Mouse (Mus musculus): Measurements from ENCODE around the gene Rps11. TPM values are rescaled to one million over a fixed set of nuclear protein-coding genes. Genes with fewer than 3 reads are reported as not detected.
"Not testable (repeated sequence)": the region's sequence is repeated elsewhere in the genome, so short reads cannot be mapped to it uniquely, and the experiment has no call there.

Gene Rps11
- total RNA-seq, 4 experiments from 2014 or later = 439 to 619 (median 513) TPM

GRCm38 (mm10) chr7:45133446-45134159, 9.4 kb upstream of the Rps11 start:
- DNase-seq (ENCODE audit: low spot score in 2 of 2) = no peak

- no peak for DNase-seq (ENCODE audit: low spot score in 2 of 2)
These were observed 7.6 kb upstream of the Rps11 start for GRCm38 (mm10) chr7:45131850-45132249.

GRCm38 (mm10) chr7:45129776-45130512, 5.7 kb upstream of the Rps11 start:
- DNase-seq (ENCODE audit: low spot score in 2 of 2) = no peak

DNA sequence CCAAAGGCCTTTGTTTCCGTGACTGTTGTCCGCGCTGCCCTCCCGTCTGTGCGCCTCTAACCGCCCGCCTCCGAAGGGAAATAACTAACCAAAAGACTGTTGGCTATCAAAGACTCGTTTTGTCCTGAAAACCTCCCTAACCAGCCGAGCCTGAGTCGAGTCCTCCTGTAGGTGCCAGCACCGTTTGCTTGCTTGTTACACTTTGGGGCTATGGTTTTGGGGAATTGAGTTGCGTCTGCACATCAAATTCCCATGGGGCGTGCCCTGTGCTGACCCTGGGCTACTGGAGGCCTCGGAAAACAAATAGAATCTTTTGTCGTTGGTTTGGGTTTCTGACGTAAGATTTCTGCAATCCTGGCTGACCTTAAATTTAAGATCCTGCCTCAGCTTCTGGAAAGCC, 5.1 kb upstream of the Rps11 start:
- DNase-seq (ENCODE audit: low spot score in 2 of 2) = no peak

- DNase-seq (ENCODE audit: low spot score in 2 of 2) = peak; percentile 100
These were observed 4.5 kb upstream of the Rps11 start, which contains the start of gene Rpl13a for GRCm38 (mm10) chr7:45128624-45129246. Gene Rpl13a (minus strand): TSS chr7:45128761.

DNA sequence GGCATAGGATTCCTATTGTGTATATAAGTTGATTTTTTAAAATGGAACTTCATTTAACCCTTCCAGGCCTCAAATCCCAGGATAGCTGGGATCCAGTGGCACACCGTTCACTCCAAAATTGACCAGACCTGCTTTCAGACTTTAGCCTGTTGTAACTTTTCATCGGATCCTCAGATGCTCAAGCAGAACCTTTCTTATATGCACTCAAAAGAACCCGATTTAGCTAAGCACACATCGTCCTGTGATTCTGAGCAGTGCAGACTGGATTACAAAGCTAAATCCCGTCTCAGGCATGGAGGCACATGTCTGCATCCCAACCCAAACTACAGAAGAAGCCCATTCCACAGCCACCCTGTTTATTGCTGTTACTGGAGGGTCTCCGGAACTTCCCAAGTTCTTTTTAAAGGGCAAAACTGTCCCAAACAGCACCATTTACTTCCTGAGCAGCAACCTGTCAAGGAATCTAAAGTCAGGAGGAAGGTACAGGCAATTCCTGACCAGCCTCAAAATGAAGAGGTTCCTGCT, 3.5 kb upstream of the Rps11 start:
- DNase-seq (ENCODE audit: low spot score in 2 of 2) = no peak

GRCm38 (mm10) chr7:45126844-45127699, 2.8 kb upstream of the Rps11 start:
- no peak for DNase-seq (ENCODE audit: low spot score in 2 of 2)

DNA sequence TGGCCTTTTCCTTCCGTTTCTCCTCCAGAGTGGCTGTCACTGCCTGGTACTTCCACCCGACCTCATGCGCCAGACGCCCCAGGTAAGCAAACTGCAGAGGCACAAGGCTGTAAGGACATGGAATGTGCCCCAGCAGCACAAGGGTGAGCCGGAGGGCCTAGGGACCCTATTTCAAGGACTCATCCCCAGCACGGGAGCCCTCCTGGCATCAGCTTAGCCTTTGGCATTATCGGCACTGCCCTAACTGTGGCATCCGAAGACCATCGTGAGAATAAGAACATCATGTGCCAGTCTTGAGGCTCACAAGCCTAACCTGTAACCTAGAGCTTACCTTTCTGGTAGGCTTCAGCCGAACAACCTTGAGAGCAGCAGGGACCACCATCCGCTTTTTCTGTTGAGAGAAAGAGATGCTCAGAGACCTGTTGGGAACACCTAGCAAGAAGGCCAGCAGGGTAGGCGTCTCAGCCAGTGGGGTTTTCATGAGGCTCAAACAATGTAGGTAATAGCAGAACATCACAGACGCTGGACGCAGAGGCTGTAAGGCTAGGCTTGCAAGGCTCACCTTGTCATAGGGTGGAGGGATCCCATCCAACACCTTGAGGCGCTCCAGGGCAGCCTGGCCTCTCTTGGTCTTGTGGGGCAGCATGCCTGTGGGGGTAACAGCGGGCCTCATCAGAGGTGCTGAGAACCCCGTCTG, 2.1 kb upstream of the Rps11 start:
- no peak for DNase-seq (ENCODE audit: low spot score in 2 of 2)

- not testable (repeated sequence) for DNase-seq (ENCODE audit: low spot score in 2 of 2)
These were observed 1.4 kb upstream of the Rps11 start for GRCm38 (mm10) chr7:45125649-45126048.

DNA sequence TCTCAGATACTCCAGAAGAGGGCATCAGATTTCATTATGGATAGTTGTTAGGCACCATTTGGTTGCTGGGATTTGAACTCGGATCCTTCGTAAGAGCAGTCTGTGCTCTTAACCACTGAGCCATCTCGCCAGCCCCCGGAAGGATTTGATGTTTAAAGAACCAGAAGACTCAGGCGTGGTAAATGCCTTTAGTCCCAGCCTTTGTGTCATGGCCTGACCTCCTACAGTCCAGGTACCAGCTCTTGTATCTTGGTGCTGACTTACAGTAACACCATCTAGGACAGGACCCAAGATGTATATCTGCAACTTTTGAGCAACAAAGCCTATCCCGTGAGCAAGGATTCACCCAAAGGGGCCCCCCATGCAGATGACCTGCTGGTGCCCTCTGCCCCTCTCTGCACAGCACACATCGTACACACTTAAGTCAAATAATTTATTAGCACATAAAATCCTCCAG, 933 bp upstream of the Rps11 start:
- DNase-seq (ENCODE audit: low spot score in 2 of 2) = no peak

- no peak for DNase-seq (ENCODE audit: low spot score in 2 of 2)
These were observed 1.1 kb downstream of the Rps11 start for GRCm38 (mm10) chr7:45123186-45123570.

DNA sequence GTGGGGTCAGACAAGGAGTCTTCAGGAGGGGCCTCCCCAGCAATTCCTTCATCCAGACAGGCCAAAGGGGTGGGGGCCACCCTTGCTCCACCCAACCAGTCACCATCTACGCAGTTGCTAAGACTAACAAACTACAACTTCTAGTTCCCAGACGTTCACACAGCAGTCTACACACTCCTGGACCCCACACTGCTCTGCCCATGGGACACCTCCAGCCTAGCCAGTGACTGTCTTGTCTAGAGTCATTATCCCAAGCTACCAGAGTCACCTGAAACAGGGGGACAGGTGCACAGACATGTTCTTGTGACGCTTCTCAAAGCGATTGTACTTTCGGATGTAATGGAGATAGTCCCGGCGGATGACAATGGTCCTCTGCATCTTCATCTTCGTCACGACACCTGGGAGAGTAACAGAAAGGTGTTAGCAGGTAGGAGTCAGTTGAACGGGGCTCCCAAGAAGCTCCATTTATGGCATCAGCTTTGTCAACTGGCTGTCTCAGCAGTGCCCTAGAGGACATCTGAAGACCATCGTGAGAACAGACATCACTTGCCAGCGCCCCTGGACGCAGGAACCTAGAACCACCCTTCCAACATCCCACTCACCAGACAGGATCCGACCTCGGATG, 1.6 kb downstream of the Rps11 start:
- no peak for DNase-seq (ENCODE audit: low spot score in 2 of 2)

GRCm38 (mm10) chr7:45121966-45122365, 2.3 kb downstream of the Rps11 start:
- DNase-seq (ENCODE audit: low spot score in 2 of 2) = no peak

- no peak for DNase-seq (ENCODE audit: low spot score in 2 of 2)
These were observed 2.8 kb downstream of the Rps11 start for GRCm38 (mm10) chr7:45121404-45121803.

- no peak for DNase-seq (ENCODE audit: low spot score in 2 of 2)
These were observed 4.2 kb downstream of the Rps11 start for GRCm38 (mm10) chr7:45119780-45120709.

DNA sequence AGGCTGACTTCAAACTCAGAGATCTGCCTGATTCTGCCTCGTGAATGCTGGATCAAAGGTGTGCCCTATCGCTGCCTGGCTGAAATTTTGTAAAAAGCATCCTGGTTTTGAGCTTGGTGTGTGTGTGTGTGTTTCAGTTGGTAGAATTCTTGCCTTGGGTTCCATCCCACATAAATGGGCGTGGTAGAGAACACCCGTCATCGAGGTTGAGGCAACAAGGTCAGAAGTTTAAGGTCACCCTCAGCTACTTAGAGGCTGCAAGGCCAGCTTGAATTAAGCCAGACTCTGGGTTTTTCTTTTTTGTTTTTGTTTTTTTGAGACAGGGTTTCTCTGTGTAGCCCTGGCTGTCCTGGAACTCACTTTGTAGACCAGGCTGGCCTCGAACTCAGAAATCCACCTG, 5.9 kb downstream of the Rps11 start:
- no peak for DNase-seq (ENCODE audit: low spot score in 2 of 2)

DNA sequence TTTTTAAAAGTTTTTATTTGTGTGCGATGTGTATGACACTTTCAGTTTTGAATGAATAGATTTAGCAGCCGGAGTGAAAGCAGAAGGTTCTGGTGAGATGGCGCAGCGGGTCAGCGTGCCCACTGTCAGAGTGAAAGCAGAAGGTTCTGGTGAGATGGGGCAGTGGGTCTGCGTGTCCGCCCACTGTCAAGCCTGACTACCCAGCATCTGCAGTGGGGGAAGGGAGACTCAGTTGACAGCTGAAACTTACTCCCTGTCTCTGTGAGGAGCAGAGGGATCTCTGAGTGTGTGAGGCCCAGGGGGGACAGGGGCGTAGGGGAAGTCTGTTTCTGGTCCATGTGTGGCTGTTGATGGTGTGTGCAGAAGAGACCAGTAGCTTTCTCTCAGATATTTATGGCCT, 6.7 kb downstream of the Rps11 start:
- DNase-seq (ENCODE audit: low spot score in 2 of 2) = no peak

DNA sequence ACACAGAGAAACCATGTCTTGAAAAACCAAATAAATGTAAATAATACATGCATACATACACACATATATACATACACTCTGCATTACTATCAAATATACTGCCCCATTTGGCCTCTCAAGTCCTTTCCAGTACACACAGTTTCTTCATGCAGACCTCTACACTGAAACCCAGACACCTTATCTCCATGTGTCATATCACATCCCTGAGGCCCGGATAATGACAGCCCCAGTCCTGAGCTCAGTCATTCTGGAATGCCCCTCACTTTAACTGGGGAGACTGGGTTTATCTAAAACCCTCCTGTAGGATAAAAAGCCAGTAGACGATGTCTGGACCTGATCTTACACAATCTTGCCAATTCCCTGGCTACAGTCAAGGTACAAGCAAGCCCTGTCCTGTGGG, 10.8 kb downstream of the Rps11 start:
- no peak for DNase-seq (ENCODE audit: low spot score in 2 of 2)

DNA sequence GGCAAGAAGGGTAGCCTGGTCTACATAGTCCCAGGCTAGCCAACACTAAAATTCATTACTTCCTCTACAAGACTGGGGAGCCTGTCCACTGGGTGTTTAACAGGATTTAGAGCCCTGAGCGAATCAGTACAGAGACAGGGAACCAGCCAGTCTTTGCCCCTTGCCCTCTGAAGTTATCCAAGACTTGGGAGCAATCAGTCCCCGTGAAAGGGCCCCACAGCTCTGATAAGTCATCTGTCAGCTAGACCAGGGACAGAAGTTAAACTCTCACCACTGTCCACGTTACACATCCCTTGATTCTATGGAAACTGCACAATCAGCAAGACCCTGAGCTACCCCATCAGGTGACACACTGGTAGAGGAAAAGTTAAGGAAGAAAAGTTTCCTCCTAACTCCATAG, 11.7 kb downstream of the Rps11 start:
- DNase-seq (ENCODE audit: low spot score in 2 of 2) = no peak
